Mouse (Mus musculus) lung, embryonic 14.5 days (tissue): ENCODE results near the gene Foxp1. TPM values are rescaled to one million over a fixed set of nuclear protein-coding genes. Genes with fewer than 3 reads are reported as not detected.

Experiments used
- ATAC-seq: fragments of 200-750 bp; cut with Nextera tagmentation; 2 replicates; pipeline ENCODE4 v1.8.0; 2017; ENCODE audit warnings: mild to moderate bottlenecking, moderate TSS enrichment, moderate library complexity; ENCODE audit not compliant: insufficient read depth
- DNase-seq: peaks from one replicate; pipeline ENCODE4 v3.0.0-alpha.2; 2015
- H3K27ac ChIP-seq: fragments of 300-500 bp; sonication (generic); 2 replicates; pipeline ENCODE4 v1.5.1; 2014; ENCODE audit warnings: low read depth, mild to moderate bottlenecking, moderate library complexity
- H3K27me3 ChIP-seq: fragments of 300-500 bp; sonication (generic); 2 replicates; pipeline ENCODE4 v1.6.1; 2014; ENCODE audit warnings: low read length, control low read depth; ENCODE audit not compliant: insufficient read depth
- H3K36me3 ChIP-seq: fragments of 300-500 bp; sonication (generic); 2 replicates; pipeline ENCODE4 v1.6.1; 2014; ENCODE audit warnings: control low read depth; ENCODE audit not compliant: insufficient read depth
- H3K4me1 ChIP-seq: fragments of 300-500 bp; sonication (generic); 2 replicates; pipeline ENCODE4 v1.6.1; 2014; ENCODE audit warnings: antibody characterized with exemption, control low read depth; ENCODE audit not compliant: insufficient read depth
- H3K4me2 ChIP-seq: fragments of 300-500 bp; sonication (generic); 2 replicates; pipeline ENCODE4 v1.6.1; 2014; ENCODE audit warnings: mild to moderate bottlenecking
- H3K4me3 ChIP-seq: fragments of 300-500 bp; sonication (generic); 2 replicates; pipeline ENCODE4 v1.5.1; 2014; ENCODE audit warnings: low read depth, low read length
- H3K9ac ChIP-seq: fragments of 300-500 bp; sonication (generic); 2 replicates; pipeline ENCODE4 v1.6.1; 2014
- H3K9me3 ChIP-seq: fragments of 300-500 bp; sonication (generic); 2 replicates; pipeline ENCODE4 v1.6.1; 2016; ENCODE audit warnings: low read depth, low read length, control low read depth
- CTCF ChIP-seq: IDR thresholded peaks from 2 replicates; pipeline ENCODE4 v1.5.1; 2016; ENCODE audit warnings: antibody characterized with exemption, low read depth
- WGBS: fragments of 180-500 bp; shearing (Covaris S2); extraction: QIAGEN DNeasy Blood & Tissue Kit; methylation state at CpG from one replicate; pipeline ENCODE4 v1.1.7; 2014; 5-methylcytosine and 5-hydroxymethylcytosine counted together
- polyA plus RNA-seq: library from polyadenylated mRNA; unstranded; fragments of >200 nt; fragmentation: Nextera tagmentation; extraction: Ambion mirVana; gene quantifications from 2 replicates; pipeline ENCODE4 v1.2.1, GENCODE M21; 2014

Gene Foxp1
- polyA plus RNA-seq, 1 experiment from 2014 or later: 111 TPM

GRCm38 (mm10) chr6:99383846-99384472, 138.6 kb downstream of the Foxp1 start:
- no peaks in the 10 kb centered on the region for H3K36me3 ChIP-seq
- no peak overlapping the region for H3K4me2 ChIP-seq
- WGBS: 61% methylated on average over 4 of the region's 4 CpGs
- H3K9ac ChIP-seq: no peak overlapping the region
- no peaks in the 10 kb centered on the region for H3K9me3 ChIP-seq
- no peak overlapping the region for H3K4me3 ChIP-seq
- DNase-seq (no peak), ATAC-seq (no peak)
- no peaks in the 10 kb centered on the region for H3K27me3 ChIP-seq
- no peak overlapping the region for H3K27ac ChIP-seq
- no peak for TF ChIP-seq CTCF
- no peaks in the 10 kb centered on the region; the same call in 1 of the 2 replicates for H3K4me1 ChIP-seq

GRCm38 (mm10) chr6:99380146-99380545, 142.4 kb downstream of the Foxp1 start:
- no peak overlapping the region for H3K4me3 ChIP-seq
- TF ChIP-seq CTCF: no peak
- no peaks in the 10 kb centered on the region for H3K27me3 ChIP-seq
- ATAC-seq (no peak), DNase-seq (no peak)
- 70% methylated on average over 5 of the region's 5 CpGs for WGBS
- H3K27ac ChIP-seq: no peak overlapping the region
- no peak overlapping the region for H3K4me2 ChIP-seq
- peaks cover 14% of the 10 kb centered on the region for H3K4me1 ChIP-seq
- H3K9ac ChIP-seq: no peak overlapping the region
- H3K36me3 ChIP-seq: no peaks in the 10 kb centered on the region
- H3K9me3 ChIP-seq: no peaks in the 10 kb centered on the region

- Histone ChIP-seq H3K9me3 (no peaks in the 10 kb centered on the region), H3K4me1 (peaks cover 22% of the 10 kb centered on the region), H3K4me3 (no peak overlapping the region), H3K36me3 (no peaks in the 10 kb centered on the region), H3K27ac (peak overlapping the region; percentile 42; the same call in 1 of the 2 replicates), H3K27me3 (no peaks in the 10 kb centered on the region), H3K4me2 (no peak overlapping the region), H3K9ac (no peak overlapping the region)
- TF ChIP-seq CTCF: no peak
- ATAC-seq (no peak), DNase-seq (peak; percentile 45)
- WGBS: 63% methylated on average over 7 of the region's 7 CpGs
Observed at GRCm38 (mm10) chr6:99378997-99379710, 143.4 kb downstream of the Foxp1 start.

- Histone ChIP-seq H3K4me1 (peaks cover 22% of the 10 kb centered on the region), H3K27ac (peak overlapping the region; percentile 37; the same call in 1 of the 2 replicates), H3K9ac (no peak overlapping the region), H3K36me3 (no peaks in the 10 kb centered on the region), H3K4me3 (no peak overlapping the region), H3K4me2 (no peak overlapping the region), H3K27me3 (no peaks in the 10 kb centered on the region), H3K9me3 (no peaks in the 10 kb centered on the region)
- ATAC-seq (no peak), DNase-seq (peak; percentile 65)
- TF ChIP-seq CTCF: no peak
- 51% methylated on average over 4 of the region's 4 CpGs for WGBS
Observed at GRCm38 (mm10) chr6:99377716-99378115, 144.8 kb downstream of the Foxp1 start.

- no peak for ATAC-seq
- Histone ChIP-seq H3K27ac (peak overlapping the region; percentile 37; the same call in 1 of the 2 replicates), H3K36me3 (no peaks in the 10 kb centered on the region), H3K4me2 (no peak overlapping the region), H3K4me3 (no peak overlapping the region), H3K27me3 (no peaks in the 10 kb centered on the region), H3K4me1 (peaks cover 22% of the 10 kb centered on the region), H3K9ac (no peak overlapping the region), H3K9me3 (no peaks in the 10 kb centered on the region)
- 59% methylated on average over 2 of the region's 2 CpGs for WGBS
- DNase-seq: no peak
- TF ChIP-seq CTCF: no peak
Observed at GRCm38 (mm10) chr6:99377131-99377530, 145.4 kb downstream of the Foxp1 start.

GRCm38 (mm10) chr6:99376721-99377120, 145.8 kb downstream of the Foxp1 start:
- no peaks in the 10 kb centered on the region for H3K9me3 ChIP-seq
- WGBS: 69% methylated on average over 8 of the region's 8 CpGs
- no peak overlapping the region for H3K4me2 ChIP-seq
- DNase-seq (no peak), ATAC-seq (no peak)
- no peaks in the 10 kb centered on the region for H3K36me3 ChIP-seq
- no peak overlapping the region for H3K4me3 ChIP-seq
- H3K27ac ChIP-seq: no peak overlapping the region
- no peak for TF ChIP-seq CTCF
- no peak overlapping the region for H3K9ac ChIP-seq
- H3K4me1 ChIP-seq: peaks cover 22% of the 10 kb centered on the region
- H3K27me3 ChIP-seq: no peaks in the 10 kb centered on the region

- WGBS: 47% methylated on average over 6 of the region's 6 CpGs
- no peak for ATAC-seq
Observed at GRCm38 (mm10) chr6:99375865-99376264, 146.7 kb downstream of the Foxp1 start.

More at GRCm38 (mm10) chr6:99375865-99376264, 146.7 kb downstream of the Foxp1 start:
- no peak for TF ChIP-seq CTCF
- Histone ChIP-seq H3K4me3 (no peak overlapping the region), H3K4me2 (no peak overlapping the region), H3K9me3 (no peaks in the 10 kb centered on the region), H3K36me3 (no peaks in the 10 kb centered on the region), H3K27me3 (no peaks in the 10 kb centered on the region), H3K4me1 (peaks cover 22% of the 10 kb centered on the region), H3K27ac (0 out of 2 replicates have a peak overlapping the region, but pooled peaks have one; percentile 47), H3K9ac (no peak overlapping the region)
- DNase-seq: no peak
